Mouse (Mus musculus) MN1 (cell line): ENCODE results near the gene Prm3.
"Not testable (repeated sequence)": the region's sequence is repeated elsewhere in the genome, so short reads cannot be mapped to it uniquely, and the experiment has no call there.

Experiments
- DNase-seq: peaks from one replicate; pipeline ENCODE4 v3.0.0-alpha.2; 2016; ENCODE audit warnings: low spot score

Prm3 gene

GRCm38 (mm10) chr16:10790702-10791101, at the start of gene Prm3:
Gene Prm3 (minus strand): TSS chr16:10790914.
- no peak for DNase-seq

- no peak for DNase-seq
These were observed 49.3 kb upstream of the Prm3 start for GRCm38 (mm10) chr16:10840018-10840417.

GRCm38 (mm10) chr16:10838487-10839245, 48.0 kb upstream of the Prm3 start:
- DNase-seq, result peak; percentile 66

DNA sequence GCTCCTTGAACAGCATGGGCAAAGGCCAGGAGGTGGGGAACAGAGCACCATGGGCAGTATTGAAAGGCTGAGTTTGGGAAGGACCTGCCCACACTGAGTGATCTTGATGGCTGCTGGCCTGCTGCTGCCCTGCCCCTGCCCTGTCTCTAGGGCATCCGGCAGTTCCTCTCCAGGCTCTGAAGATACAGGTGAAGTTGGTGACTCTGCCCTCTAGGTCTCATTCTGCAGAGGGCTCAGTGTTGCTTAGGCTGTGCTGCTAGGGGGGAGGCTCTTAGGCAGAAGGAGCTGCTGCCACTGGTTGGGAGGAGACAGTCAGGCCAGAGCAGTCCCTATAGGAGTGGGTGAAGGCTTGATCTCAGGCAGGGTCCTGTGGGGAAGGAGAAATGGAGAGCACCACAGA, 47.2 kb upstream of the Prm3 start:
- no peak for DNase-seq

DNA sequence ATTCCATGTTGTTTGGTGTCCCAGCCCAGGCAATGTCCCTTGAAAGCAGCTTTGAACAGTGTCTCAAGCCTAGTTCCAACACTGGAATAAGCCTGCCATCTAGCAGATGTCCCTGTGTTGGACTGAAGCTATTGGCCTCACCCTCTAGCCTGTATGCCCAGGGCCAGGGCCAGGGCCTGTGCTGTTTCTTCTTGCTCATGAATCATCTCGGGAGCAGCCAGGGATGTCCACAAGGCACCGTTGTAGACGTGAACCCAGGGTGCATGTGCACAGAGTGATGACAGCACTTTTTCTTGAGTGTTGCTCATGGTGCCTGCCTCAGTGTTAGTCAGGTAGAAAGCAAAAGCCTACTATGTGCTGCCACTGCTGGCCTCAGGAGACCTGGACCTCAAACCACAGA, 46.5 kb upstream of the Prm3 start:
- peak; percentile 34 for DNase-seq

DNA sequence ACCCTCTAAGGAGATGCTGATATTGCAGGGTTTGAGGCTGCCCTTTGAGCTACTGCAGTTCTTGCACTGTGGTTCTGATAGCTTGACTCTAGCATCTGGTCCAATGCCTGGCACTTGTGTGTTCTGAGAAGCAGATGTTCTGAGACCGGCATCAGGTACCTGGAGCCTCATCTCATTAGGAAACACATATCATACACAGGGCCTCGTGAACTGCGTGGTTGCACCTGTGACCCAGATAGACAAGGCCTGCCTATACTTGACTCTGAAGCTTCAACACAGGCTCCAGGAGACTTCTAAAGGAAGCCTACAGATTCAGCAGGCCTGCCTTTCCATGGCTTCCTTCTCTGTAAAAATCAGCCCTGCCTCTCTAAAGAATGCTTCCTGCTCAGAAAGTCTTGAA, 45.7 kb upstream of the Prm3 start:
- DNase-seq, result no peak

- peak; percentile 84 for DNase-seq
These were observed 44.3 kb upstream of the Prm3 start, which contains the start of gene Rmi2 for GRCm38 (mm10) chr16:10834911-10835587. Gene Rmi2 (plus strand): TSS chr16:10835059.

- no peak for DNase-seq
These were observed 43.8 kb upstream of the Prm3 start for GRCm38 (mm10) chr16:10834542-10834910.

DNA sequence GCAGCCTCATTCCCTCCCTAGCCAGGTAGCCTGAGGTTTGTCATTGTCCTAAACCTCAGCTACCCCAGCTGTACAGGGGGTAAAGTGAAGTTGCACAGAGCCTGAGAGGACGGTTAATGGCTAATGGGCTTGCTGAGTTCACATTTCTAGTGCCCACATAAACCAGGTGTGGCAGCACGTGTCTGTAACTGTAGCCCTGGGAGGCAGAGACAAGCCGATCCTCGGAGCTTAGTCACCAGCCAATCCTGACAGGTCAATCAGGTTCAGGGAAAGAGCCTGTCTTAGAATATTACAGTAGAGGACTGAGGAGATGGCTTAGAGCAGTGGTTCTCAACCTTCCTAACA, 37.7 kb upstream of the Prm3 start:
- DNase-seq, result no peak

- DNase-seq, result no peak
These were observed 37.2 kb upstream of the Prm3 start for GRCm38 (mm10) chr16:10827766-10828460.

- DNase-seq, result no peak
These were observed 36.6 kb upstream of the Prm3 start for GRCm38 (mm10) chr16:10827269-10827668.

DNA sequence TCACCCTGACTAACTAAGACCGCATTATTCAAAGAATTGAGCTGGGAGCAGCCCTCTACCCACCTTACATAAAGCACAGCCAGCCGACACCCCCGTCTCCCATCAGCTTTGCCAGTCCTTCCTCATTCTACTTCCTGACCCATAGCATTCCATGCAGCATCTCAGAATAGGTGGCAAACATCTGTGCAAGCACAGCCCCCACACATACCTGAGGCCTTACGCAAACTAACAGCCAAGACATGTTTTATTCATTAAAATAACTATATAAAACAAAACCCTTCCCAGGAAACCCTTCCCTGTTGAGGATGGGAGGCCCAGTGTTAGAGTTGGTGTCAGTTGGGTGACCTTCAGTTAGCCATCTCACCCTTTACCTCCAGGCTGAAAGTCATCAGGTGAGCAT, 35.1 kb upstream of the Prm3 start:
- DNase-seq, result no peak

DNA sequence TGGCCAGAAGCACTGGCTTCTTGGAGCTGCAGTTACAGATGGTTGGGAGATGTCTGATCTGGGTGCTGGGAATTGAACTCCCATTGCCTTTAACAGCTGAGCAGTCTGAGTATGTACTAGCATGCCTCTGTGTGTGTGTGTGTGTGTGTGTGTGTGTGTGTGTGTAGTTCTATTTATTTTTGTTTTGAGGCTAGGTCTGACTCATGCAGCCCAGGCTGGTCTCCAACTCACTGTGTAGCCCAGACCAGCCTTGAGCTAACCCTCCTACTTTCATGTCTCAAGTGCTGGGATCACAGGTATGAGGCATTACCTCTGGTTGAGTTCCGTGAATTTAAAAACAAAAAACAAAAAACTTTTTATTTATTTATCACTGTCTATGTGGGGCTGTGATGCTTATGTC, 33.8 kb upstream of the Prm3 start:
- DNase-seq, result no peak

- DNase-seq, result no peak
These were observed 30.7 kb upstream of the Prm3 start for GRCm38 (mm10) chr16:10821387-10821786.

GRCm38 (mm10) chr16:10819966-10820365, 29.3 kb upstream of the Prm3 start:
- no peak for DNase-seq

DNA sequence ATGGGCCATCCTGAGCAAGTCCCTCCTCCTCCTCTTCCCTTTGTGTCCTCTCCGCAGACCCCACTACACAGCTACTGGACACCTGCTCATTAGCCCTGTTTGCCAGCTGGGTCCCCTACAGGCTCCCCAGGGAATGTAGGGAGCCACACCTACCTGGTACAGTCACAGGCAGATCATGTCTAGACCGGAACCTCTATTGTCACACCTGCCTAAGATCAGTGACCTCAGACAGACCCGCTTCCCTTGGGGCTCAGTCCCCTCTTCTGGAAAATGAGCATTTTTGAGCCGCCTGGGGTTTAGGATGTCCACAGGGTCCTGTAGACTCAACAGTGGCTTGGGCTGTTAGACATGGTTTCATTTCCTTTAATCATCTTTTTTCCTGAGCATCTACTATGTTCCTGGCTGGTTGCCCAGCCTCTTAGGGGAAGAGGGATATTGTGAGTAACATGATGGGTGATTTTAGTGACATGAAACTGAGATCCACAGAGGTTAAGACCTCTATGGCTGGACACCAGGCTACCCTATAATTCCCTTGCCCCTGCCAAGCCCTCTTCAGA, 27.9 kb upstream of the Prm3 start:
- DNase-seq, result no peak

DNA sequence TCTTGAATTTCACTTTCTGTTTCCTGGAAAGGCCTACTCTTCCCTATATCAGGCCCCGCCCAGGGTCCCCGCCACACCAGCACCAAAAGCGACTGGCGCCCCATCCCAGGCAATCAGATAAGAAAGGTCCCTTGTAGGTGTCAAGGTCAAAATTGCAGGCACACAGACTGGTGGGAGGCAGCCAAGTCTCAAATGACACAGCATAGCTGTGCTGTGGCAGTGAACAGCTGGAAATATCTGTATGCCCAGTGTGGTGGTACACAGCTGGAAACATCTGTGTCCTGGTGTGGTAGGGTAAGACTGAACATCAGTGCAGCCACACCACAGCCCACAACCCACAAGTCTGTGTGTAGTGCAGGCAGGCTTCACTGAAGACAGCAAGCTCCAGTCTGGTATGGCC, 24.1 kb upstream of the Prm3 start:
- no peak for DNase-seq

DNA sequence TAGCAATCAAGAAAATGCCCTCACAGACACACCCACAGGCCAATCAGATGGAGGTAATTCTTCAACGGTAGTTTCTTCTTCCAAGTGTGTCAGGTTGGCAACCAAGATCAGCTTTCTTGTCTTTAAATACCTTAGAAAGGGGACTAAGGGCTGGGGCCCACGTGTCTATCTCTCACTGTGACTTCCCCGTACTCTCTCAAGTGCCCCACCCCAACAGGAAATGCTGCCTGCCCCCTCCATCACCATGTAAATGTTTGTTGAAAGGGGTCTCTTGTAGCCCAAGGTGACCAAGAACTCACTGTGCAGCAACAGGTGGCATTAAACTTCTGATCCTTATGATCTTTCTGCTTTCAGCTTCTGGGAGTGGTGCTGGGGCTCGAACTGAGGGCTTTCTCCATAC, 23.0 kb upstream of the Prm3 start:
- DNase-seq, result no peak

GRCm38 (mm10) chr16:10812865-10813371, 22.2 kb upstream of the Prm3 start, which contains the start of gene Gm11172:
Gene Gm11172 (plus strand): TSS chr16:10812915.
- no peak for DNase-seq

DNA sequence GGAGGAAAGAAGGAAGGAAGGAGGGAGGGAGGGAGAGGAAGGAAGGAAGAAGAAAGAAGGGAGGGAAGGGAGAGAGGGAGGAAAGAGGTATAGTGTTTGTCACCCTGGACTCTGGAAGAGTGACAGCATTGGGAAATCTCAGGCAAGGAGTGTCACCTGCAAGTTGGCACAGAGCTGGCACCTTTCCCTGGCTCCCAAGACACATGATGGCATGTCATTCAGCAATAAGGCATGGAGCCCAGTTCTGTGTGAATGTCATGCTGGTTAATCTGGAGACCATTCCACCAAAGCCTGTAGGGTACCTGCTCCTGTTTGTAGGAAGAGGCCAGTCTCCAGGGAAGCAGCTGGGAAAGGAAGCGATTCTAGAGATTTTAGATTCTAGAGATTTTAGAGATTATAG, 19.7 kb upstream of the Prm3 start:
- no peak for DNase-seq

- no peak for DNase-seq
These were observed 15.2 kb upstream of the Prm3 start, which contains the start of gene Prm1 for GRCm38 (mm10) chr16:10805789-10806527. Gene Prm1 (minus strand): TSS chr16:10805839.

GRCm38 (mm10) chr16:10802420-10802819, 11.7 kb upstream of the Prm3 start:
- not testable (repeated sequence) for DNase-seq
